Mouse (Mus musculus) hindbrain, embryonic 15.5 days (tissue): ENCODE results near the gene Scfd2. TPM values are rescaled to one million over a fixed set of nuclear protein-coding genes. Genes with fewer than 3 reads are reported as not detected.

Source experiments
- ATAC-seq: fragments of 200-750 bp; cut with Nextera tagmentation; 2 replicates; pipeline ENCODE4 v1.8.0; 2017; ENCODE audit warnings: low read depth, moderate number of reproducible peaks, moderate TSS enrichment; ENCODE audit not compliant: low FRiP score
- H3K27ac ChIP-seq: fragments of 300-500 bp; sonication (generic); replicated peaks from 2 replicates; pipeline ENCODE4 v1.5.1; 2015; ENCODE audit warnings: mild to moderate bottlenecking, inconsistent platforms
- H3K27me3 ChIP-seq: fragments of 300-500 bp; sonication (generic); 2 replicates; pipeline ENCODE4 v1.6.1; 2015; ENCODE audit warnings: control low read depth, inconsistent platforms
- H3K36me3 ChIP-seq: fragments of 300-500 bp; sonication (generic); 2 replicates; pipeline ENCODE4 v1.6.1; 2015; ENCODE audit warnings: control low read depth, inconsistent platforms
- H3K4me1 ChIP-seq: fragments of 300-500 bp; sonication (generic); replicated peaks from 2 replicates; pipeline ENCODE4 v1.6.1; 2015; ENCODE audit warnings: control low read depth, inconsistent platforms
- H3K4me2 ChIP-seq: fragments of 300-500 bp; sonication (generic); 2 replicates; pipeline ENCODE4 v1.6.1; 2015; ENCODE audit warnings: moderate library complexity, mild to moderate bottlenecking, inconsistent platforms
- H3K4me3 ChIP-seq: fragments of 300-500 bp; sonication (generic); 2 replicates; pipeline ENCODE4 v1.5.1; 2015; ENCODE audit warnings: mild to moderate bottlenecking, inconsistent platforms
- H3K9ac ChIP-seq: fragments of 300-500 bp; sonication (generic); 2 replicates; pipeline ENCODE4 v1.6.1; 2015; ENCODE audit warnings: inconsistent platforms
- H3K9me3 ChIP-seq: fragments of 300-500 bp; sonication (generic); 2 replicates; pipeline ENCODE4 v1.6.1; 2016; ENCODE audit warnings: control low read depth, inconsistent platforms
- WGBS: fragments of 180-500 bp; shearing (Covaris S2); methylation state at CpG from one replicate; pipeline ENCODE4 v1.1.7; 2015; 5-methylcytosine and 5-hydroxymethylcytosine counted together
- polyA plus RNA-seq: library from polyadenylated mRNA; unstranded; fragments of >200 nt; fragmentation: Nextera tagmentation; extraction: Ambion mirVana; gene quantifications from 2 replicates; pipeline ENCODE4 v1.2.1, GENCODE M21; 2015

Gene Scfd2
- polyA plus RNA-seq, 1 experiment from 2014 or later = 20.7 TPM

DNA sequence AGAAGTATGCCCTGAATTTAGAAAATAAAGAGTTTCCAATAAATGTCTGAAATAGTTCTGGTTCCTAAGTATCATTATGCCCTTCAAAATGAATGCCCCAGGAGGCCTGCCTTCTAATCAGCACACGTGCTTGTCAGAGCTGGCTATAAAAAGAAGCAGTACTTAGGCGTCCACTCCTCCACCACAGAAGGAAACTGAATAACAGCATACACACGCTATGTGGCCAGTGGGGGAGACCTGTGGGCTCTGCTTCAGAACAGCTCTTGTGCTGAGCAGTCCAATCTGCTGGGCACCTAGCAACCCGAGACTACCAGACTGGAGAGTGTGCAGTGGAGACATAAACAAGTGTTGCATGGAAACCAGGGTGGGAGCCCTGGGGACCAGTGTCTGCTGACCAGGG is 231.4 kb downstream of the Scfd2 start:
- no peaks in the 10 kb centered on the region for H3K9me3 ChIP-seq
- WGBS = 32% methylated on average over 4 of the region's 4 CpGs
- ATAC-seq = peak; percentile 51; the same call in 1 of the 2 replicates
- no peak overlapping the region for H3K4me3 ChIP-seq
- no peaks in the 10 kb centered on the region for H3K36me3 ChIP-seq
- peaks cover 4% of the 10 kb centered on the region; the same call in 1 of the 2 replicates for H3K4me1 ChIP-seq
- H3K9ac ChIP-seq = no peak overlapping the region
- H3K27ac ChIP-seq = no peak overlapping the region
- no peak overlapping the region for H3K4me2 ChIP-seq
- H3K27me3 ChIP-seq = no peaks in the 10 kb centered on the region

- Histone ChIP-seq H3K4me1 (peaks cover 4% of the 10 kb centered on the region; the same call in 1 of the 2 replicates), H3K9me3 (no peaks in the 10 kb centered on the region), H3K4me2 (no peak overlapping the region), H3K27ac (no peak overlapping the region), H3K4me3 (no peak overlapping the region), H3K27me3 (no peaks in the 10 kb centered on the region), H3K9ac (no peak overlapping the region), H3K36me3 (no peaks in the 10 kb centered on the region)
- WGBS = 86% methylated on average over 5 of the region's 5 CpGs
- ATAC-seq = no peak
Measured at GRCm38 (mm10) chr5:74297113-74297512, 234.4 kb downstream of the Scfd2 start.

GRCm38 (mm10) chr5:74296096-74296495 is 235.5 kb downstream of the Scfd2 start:
- Histone ChIP-seq H3K9me3 (no peaks in the 10 kb centered on the region), H3K9ac (no peak overlapping the region), H3K4me3 (no peak overlapping the region), H3K4me1 (peaks cover 4% of the 10 kb centered on the region; the same call in 1 of the 2 replicates), H3K36me3 (no peaks in the 10 kb centered on the region), H3K4me2 (no peak overlapping the region), H3K27ac (no peak overlapping the region), H3K27me3 (no peaks in the 10 kb centered on the region)
- no peak for ATAC-seq
- 51% methylated on average over 5 of the region's 5 CpGs for WGBS

DNA sequence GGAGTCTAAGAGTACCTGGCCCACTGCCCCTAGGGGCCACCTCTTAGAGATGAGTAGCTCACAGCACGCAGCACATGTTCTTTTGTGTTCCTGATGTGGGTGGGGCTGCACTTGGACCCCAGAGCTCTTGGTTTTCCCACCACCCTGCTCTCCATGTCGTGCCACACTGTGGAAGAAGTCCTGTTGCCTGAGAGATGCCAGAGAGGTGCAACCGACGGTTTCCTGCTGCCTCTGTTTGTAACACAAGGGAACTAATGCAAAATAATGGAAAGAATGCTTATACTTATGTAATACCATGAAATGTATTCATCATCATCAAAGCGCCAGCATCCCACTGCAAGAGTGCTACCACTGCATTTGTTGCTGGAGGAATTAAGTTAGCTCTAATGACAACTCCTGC is 238.0 kb downstream of the Scfd2 start:
- H3K9ac ChIP-seq = no peak overlapping the region

DNA sequence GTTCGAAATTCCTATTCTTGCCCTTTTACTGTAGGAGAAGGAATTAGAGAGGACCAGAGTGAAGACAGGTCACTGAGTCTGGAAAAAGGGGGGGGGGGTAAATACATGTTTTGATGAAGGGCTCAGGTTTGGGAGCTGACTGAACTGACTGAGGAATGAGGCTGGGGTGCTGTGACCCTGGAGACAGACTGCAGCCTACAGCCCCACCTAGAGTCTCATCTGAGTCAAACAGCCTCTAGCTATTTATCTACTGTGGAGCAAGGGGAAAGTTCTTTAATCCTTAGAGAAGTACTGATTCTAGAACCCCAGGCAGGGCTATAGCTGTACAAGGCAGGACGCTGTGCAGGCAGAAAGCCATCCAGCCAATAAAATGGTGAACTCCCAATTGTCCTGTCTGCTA is 239.5 kb downstream of the Scfd2 start:
- ATAC-seq = no peak

More for the DNA sequence above, 238.0 kb downstream of the Scfd2 start:
- Histone ChIP-seq H3K36me3 (no peaks in the 10 kb centered on the region), H3K4me3 (no peak overlapping the region), H3K27me3 (no peaks in the 10 kb centered on the region), H3K27ac (no peak overlapping the region), H3K9me3 (no peaks in the 10 kb centered on the region), H3K4me2 (no peak overlapping the region), H3K4me1 (no peaks in the 10 kb centered on the region)
- 59% methylated on average over 5 of the region's 5 CpGs for WGBS
- no peak for ATAC-seq

DNA sequence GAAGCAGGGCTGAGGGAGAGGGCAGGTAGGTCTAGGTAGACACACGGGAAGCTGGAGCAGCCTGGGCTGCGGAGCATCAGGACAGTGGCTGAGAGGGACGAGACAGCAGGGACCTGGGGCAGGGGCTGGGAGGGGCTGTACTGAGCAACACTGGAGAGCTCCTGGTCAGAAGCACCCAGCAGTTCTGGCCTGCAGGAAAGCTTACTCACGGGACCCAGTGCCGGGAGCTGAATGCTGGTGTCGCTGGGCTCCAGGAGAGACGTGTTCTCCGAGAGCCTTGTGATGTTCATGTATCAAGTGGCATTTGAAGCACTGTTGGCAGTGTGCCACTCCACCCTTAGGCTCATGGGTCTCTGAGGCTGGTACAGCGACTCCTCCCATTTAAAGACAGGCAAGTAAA is 240.0 kb downstream of the Scfd2 start:
- Histone ChIP-seq H3K4me1 (no peaks in the 10 kb centered on the region), H3K4me2 (no peak overlapping the region), H3K36me3 (no peaks in the 10 kb centered on the region), H3K27me3 (no peaks in the 10 kb centered on the region), H3K9ac (no peak overlapping the region), H3K9me3 (no peaks in the 10 kb centered on the region), H3K4me3 (no peak overlapping the region), H3K27ac (no peak overlapping the region)
- no peak for ATAC-seq
- 65% methylated on average over 9 of the region's 9 CpGs for WGBS

More for the DNA sequence above, 239.5 kb downstream of the Scfd2 start:
- Histone ChIP-seq H3K4me3 (no peak overlapping the region), H3K9ac (no peak overlapping the region), H3K36me3 (no peaks in the 10 kb centered on the region), H3K27me3 (no peaks in the 10 kb centered on the region), H3K27ac (no peak overlapping the region), H3K4me1 (no peaks in the 10 kb centered on the region), H3K9me3 (no peaks in the 10 kb centered on the region), H3K4me2 (no peak overlapping the region)
- 71% methylated on average over 2 of the region's 2 CpGs for WGBS

GRCm38 (mm10) chr5:74289957-74290356 is 241.6 kb downstream of the Scfd2 start:
- no peak overlapping the region for H3K9ac ChIP-seq
- WGBS = 78% methylated on average over 6 of the region's 6 CpGs
- ATAC-seq = no peak
- H3K9me3 ChIP-seq = no peaks in the 10 kb centered on the region
- no peak overlapping the region for H3K4me2 ChIP-seq
- H3K4me3 ChIP-seq = no peak overlapping the region
- H3K4me1 ChIP-seq = no peaks in the 10 kb centered on the region
- no peaks in the 10 kb centered on the region for H3K27me3 ChIP-seq
- no peaks in the 10 kb centered on the region for H3K36me3 ChIP-seq
- no peak overlapping the region for H3K27ac ChIP-seq

DNA sequence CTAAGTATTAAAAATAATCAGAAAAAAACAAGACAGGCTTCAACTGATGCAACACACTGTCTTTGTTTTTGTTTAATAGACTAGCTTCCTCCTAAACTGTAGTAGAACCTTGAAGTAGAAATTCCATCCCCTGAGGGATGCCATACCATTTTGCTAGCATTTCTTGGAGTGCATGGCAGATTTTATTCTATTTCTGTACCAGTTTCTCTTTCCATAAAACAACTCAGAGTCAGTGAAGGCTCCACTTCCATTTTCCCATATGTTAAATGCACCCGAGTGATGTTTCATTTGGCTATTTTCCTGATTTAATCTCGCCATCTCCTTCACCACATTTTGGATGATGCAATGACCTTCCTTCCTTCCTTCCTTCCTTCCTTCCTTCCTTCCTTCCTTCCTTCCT is 243.4 kb downstream of the Scfd2 start:
- Histone ChIP-seq H3K4me3 (no peak overlapping the region), H3K27ac (no peak overlapping the region), H3K36me3 (no peaks in the 10 kb centered on the region), H3K9me3 (no peaks in the 10 kb centered on the region), H3K4me1 (no peaks in the 10 kb centered on the region), H3K4me2 (no peak overlapping the region), H3K9ac (no peak overlapping the region), H3K27me3 (no peaks in the 10 kb centered on the region)
- ATAC-seq = no peak
- WGBS = 82% methylated on average over 2 of the region's 2 CpGs

GRCm38 (mm10) chr5:74286301-74286700 is 245.3 kb downstream of the Scfd2 start:
- no peaks in the 10 kb centered on the region for H3K36me3 ChIP-seq
- H3K9me3 ChIP-seq = no peaks in the 10 kb centered on the region
- no peak overlapping the region for H3K9ac ChIP-seq
- H3K4me3 ChIP-seq = no peak overlapping the region
- no peak overlapping the region for H3K4me2 ChIP-seq
- H3K4me1 ChIP-seq = no peaks in the 10 kb centered on the region
- 86% methylated on average over 4 of the region's 4 CpGs for WGBS
- no peak overlapping the region for H3K27ac ChIP-seq
- H3K27me3 ChIP-seq = no peaks in the 10 kb centered on the region
- ATAC-seq = no peak

DNA sequence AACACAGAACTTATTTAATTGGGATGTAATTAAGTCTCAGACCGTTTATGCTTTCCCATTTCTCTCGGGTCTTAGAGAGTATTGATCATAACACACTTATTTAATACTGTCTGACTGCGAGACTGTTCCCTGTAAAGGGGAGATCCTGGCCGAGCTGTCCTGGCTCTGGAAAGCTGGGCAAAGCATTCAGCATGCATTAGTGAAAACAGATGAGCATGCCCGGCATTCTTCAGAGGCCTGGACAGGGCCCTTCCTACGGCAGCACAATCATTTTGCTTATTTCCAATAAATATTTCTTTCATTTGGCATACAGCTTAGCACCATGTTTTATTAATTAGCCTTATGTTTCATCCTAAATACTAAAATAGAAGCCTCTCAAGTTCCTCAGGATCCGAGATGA is 245.8 kb downstream of the Scfd2 start:
- H3K27ac ChIP-seq = no peak overlapping the region
- no peak for ATAC-seq
- H3K27me3 ChIP-seq = no peaks in the 10 kb centered on the region
- no peak overlapping the region for H3K4me2 ChIP-seq
- no peak overlapping the region for H3K9ac ChIP-seq
- 55% methylated on average over 7 of the region's 7 CpGs for WGBS
- no peaks in the 10 kb centered on the region for H3K4me1 ChIP-seq
- no peaks in the 10 kb centered on the region for H3K36me3 ChIP-seq
- no peak overlapping the region for H3K4me3 ChIP-seq
- H3K9me3 ChIP-seq = no peaks in the 10 kb centered on the region

- ATAC-seq = no peak
- no peak overlapping the region for H3K4me2 ChIP-seq
- H3K4me3 ChIP-seq = no peak overlapping the region
- no peak overlapping the region for H3K9ac ChIP-seq
- H3K27me3 ChIP-seq = no peaks in the 10 kb centered on the region
- no peaks in the 10 kb centered on the region for H3K4me1 ChIP-seq
- H3K9me3 ChIP-seq = no peaks in the 10 kb centered on the region
- WGBS = 82% methylated on average over 2 of the region's 2 CpGs
- H3K36me3 ChIP-seq = no peaks in the 10 kb centered on the region
- H3K27ac ChIP-seq = no peak overlapping the region
Measured at GRCm38 (mm10) chr5:74285289-74285688, 246.3 kb downstream of the Scfd2 start.

- no peaks in the 10 kb centered on the region for H3K9me3 ChIP-seq
- H3K4me1 ChIP-seq = no peaks in the 10 kb centered on the region
- H3K4me2 ChIP-seq = no peak overlapping the region
- WGBS = 47% methylated on average over 8 of the region's 8 CpGs
- H3K27me3 ChIP-seq = peaks cover 2% of the 10 kb centered on the region; the same call in 1 of the 2 replicates
- no peaks in the 10 kb centered on the region for H3K36me3 ChIP-seq
- ATAC-seq = no peak
- no peak overlapping the region for H3K4me3 ChIP-seq
- H3K9ac ChIP-seq = no peak overlapping the region
- H3K27ac ChIP-seq = no peak overlapping the region
Measured at GRCm38 (mm10) chr5:74283545-74283944, 248.0 kb downstream of the Scfd2 start.

DNA sequence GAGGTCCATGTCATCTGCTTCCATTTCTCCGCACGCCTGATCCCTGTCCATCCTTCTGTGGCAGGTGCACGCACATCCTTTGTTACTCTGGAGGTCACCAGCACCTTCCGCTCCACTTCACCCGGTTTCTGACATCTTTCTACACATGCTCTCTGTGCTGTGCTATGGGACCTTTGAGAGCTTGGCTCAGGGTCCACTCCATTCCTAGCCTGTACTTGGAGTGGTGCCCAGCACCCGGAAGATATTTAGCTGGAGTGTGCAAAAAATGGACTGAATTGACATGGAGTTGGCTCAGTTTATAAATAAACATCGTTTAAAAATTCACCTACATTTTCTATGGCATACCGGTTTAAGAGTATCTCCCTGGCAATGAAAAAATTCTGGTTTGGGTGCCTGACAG is 250.1 kb downstream of the Scfd2 start:
- no peak overlapping the region for H3K4me2 ChIP-seq
- 73% methylated on average over 8 of the region's 8 CpGs for WGBS

More for the DNA sequence above, 250.1 kb downstream of the Scfd2 start:
- no peak overlapping the region for H3K27ac ChIP-seq
- H3K4me1 ChIP-seq = peaks cover 5% of the 10 kb centered on the region
- peaks cover 3% of the 10 kb centered on the region; the same call in 1 of the 2 replicates for H3K27me3 ChIP-seq
- no peak for ATAC-seq
- no peak overlapping the region for H3K9ac ChIP-seq
- no peaks in the 10 kb centered on the region for H3K9me3 ChIP-seq
- no peak overlapping the region for H3K4me3 ChIP-seq
- no peaks in the 10 kb centered on the region for H3K36me3 ChIP-seq
